11 mouse cellular contexts compared by ENCODE assay signal in the genomic region with DNA sequence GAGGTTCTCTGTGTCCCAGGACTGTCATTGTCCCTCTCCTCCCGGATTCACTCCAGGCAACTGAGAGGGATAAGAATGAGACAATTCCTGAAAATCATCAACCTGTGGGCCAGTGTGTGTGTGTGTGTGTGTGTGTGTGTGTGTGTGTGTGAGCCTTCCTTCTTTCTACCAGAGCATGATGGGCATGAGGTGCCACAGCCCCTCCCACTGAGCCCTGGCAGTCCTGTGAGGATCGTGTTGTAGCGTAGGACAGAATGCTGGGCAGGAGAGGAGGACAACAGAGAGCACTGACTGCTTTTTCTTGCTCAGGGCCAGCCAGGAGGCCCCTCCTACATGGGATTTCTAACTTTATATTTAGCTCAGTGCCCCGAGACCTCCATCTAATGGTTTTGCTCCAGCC. TPM values are rescaled to one million over a fixed set of nuclear protein-coding genes. Genes with fewer than 3 reads are reported as not detected.
A peak's percentile ranks its signal among the peaks of the same experiment; 100 is the strongest.
DNase-seq lines count a peak whose midpoint lies in the region; ATAC-seq and TF ChIP-seq lines count a peak whose summit lies in the region.
"Had no signal": no experiment of that assay in that cellular context is flagged by ENCODE, and none has a peak within 500 bp of the region (broad histone marks: within the 10 kb centered on the region; RNA-seq: fewer than 3 reads in every experiment).

No protein-coding gene starts in this region.

- 72% methylated on average over 4 of the region's 4 CpGs for WGBS in heart, embryonic 10.5 days
- WGBS in midbrain, embryonic 10.5 days, result 80% methylated on average over 4 of the region's 4 CpGs
- 84% methylated on average over 4 of the region's 4 CpGs for WGBS in midbrain, embryonic 11.5 days
- WGBS in limb, embryonic 14.5 days, result 91% methylated on average over 2 of the region's 4 CpGs
- WGBS in thymus, adult 2 months, result 92% methylated on average over 4 of the region's 4 CpGs

- H3K27ac ChIP-seq in heart, embryonic 10.5 days, result peak overlapping the region; percentile 93; the same call in 1 of the 2 replicates
- H3K27ac ChIP-seq in midbrain, embryonic 10.5 days (replicated peaks), result no peak overlapping the region
- no peak overlapping the region for H3K27ac ChIP-seq in midbrain, embryonic 11.5 days (ENCODE audit: low read depth, low read length)
- no peak overlapping the region for H3K27ac ChIP-seq in limb, embryonic 14.5 days (replicated peaks; ENCODE audit: low read depth, low read length)
- H3K27ac ChIP-seq in thymus, adult 2 months (ENCODE audit: control insufficient read depth, insufficient read depth, low read length), result no peak overlapping the region
- H3K27ac ChIP-seq: macrophage had no signal

- TF ChIP-seq POLR2A in limb, embryonic 14.5 days (IDR thresholded peaks at IDR 0.05; ENCODE audit: borderline replicate concordance, extremely low read depth, insufficient read depth, insufficient read length), result no peak
- TF ChIP-seq POLR2A in thymus, adult 2 months (IDR thresholded peaks at IDR 0.05; ENCODE audit: control insufficient read depth, extremely low read depth, insufficient read depth, low read length, poor library complexity), result no peak

- 0 out of 2 replicates have a peak, but pooled peaks cover 3% of the 10 kb centered on the region for H3K36me3 ChIP-seq in heart, embryonic 10.5 days
- H3K36me3 ChIP-seq in midbrain, embryonic 10.5 days, result no peaks in the 10 kb centered on the region
- H3K36me3 ChIP-seq in midbrain, embryonic 11.5 days (ENCODE audit: control insufficient read depth, insufficient read depth, low read length), result no peaks in the 10 kb centered on the region
- H3K36me3 ChIP-seq in limb, embryonic 14.5 days (ENCODE audit: control insufficient read depth, insufficient read depth, low read length), result no peaks in the 10 kb centered on the region
- no peaks in the 10 kb centered on the region for H3K36me3 ChIP-seq in thymus, adult 2 months (ENCODE audit: control insufficient read depth, insufficient read depth, low read length)

- H3K27me3 ChIP-seq in heart, embryonic 10.5 days (ENCODE audit: insufficient read depth, poor library complexity, severe bottlenecking), result no peaks in the 10 kb centered on the region
- peaks cover 54% of the 10 kb centered on the region for H3K27me3 ChIP-seq in midbrain, embryonic 10.5 days (ENCODE audit: low read depth, poor library complexity, severe bottlenecking)
- H3K27me3 ChIP-seq in midbrain, embryonic 11.5 days (ENCODE audit: control insufficient read depth, insufficient read depth, low read length), result peaks cover 8% of the 10 kb centered on the region
- no peaks in the 10 kb centered on the region for H3K27me3 ChIP-seq in limb, embryonic 14.5 days (ENCODE audit: control insufficient read depth, insufficient read depth, low read length)
- H3K27me3 ChIP-seq in thymus, adult 2 months (ENCODE audit: control insufficient read depth, insufficient read depth, low read length), result no peaks in the 10 kb centered on the region; the same call in 1 of the 2 replicates

- peak overlapping the region; percentile 84 for H3K4me3 ChIP-seq in heart, embryonic 10.5 days
- H3K4me3 ChIP-seq in midbrain, embryonic 10.5 days, result peak overlapping the region; percentile 76; the same call in 1 of the 2 replicates
- H3K4me3 ChIP-seq in midbrain, embryonic 11.5 days (ENCODE audit: low read depth, low read length), result no peak overlapping the region
- no peak overlapping the region for H3K4me3 ChIP-seq in limb, embryonic 14.5 days (replicated peaks; ENCODE audit: low read length)
- H3K4me3 ChIP-seq in thymus, adult 2 months (ENCODE audit: control insufficient read depth, insufficient read depth, low read length), result no peak overlapping the region

- no peak overlapping the region for H3K9ac ChIP-seq in midbrain, embryonic 11.5 days (ENCODE audit: low read length)
- no peak overlapping the region for H3K9ac ChIP-seq in limb, embryonic 14.5 days (ENCODE audit: low read depth, low read length, severe bottlenecking)

- intact Hi-C loops in heart, postnatal 14 days (cut with DNase I), result loop anchor here (5.0 kb wide), 1 partner anchor 154 kb away; no protein-coding TSS in a partner anchor

- no peak overlapping the region for H3K4me2 ChIP-seq in midbrain, embryonic 11.5 days
- peak overlapping the region; percentile 96; the same call in 1 of the 2 replicates for H3K4me2 ChIP-seq in limb, embryonic 14.5 days (replicated peaks; ENCODE audit: low read depth, low read length, severe bottlenecking)

- no peak for ATAC-seq in midbrain, embryonic 11.5 days (ENCODE audit: low FRiP score)
- ATAC-seq in limb, embryonic 14.5 days (ENCODE audit: low FRiP score, low read depth), result no peak

- TF ChIP-seq CTCF in thymus, adult 2 months (IDR thresholded peaks at IDR 0.05; ENCODE audit: borderline replicate concordance, control insufficient read depth, extremely low read depth, insufficient read depth, low read length, poor library complexity), result no peak

- no peaks in the 10 kb centered on the region for H3K9me3 ChIP-seq in heart, embryonic 10.5 days
- H3K9me3 ChIP-seq in midbrain, embryonic 10.5 days (replicated peaks), result no peaks in the 10 kb centered on the region
- no peaks in the 10 kb centered on the region for H3K9me3 ChIP-seq in midbrain, embryonic 11.5 days (ENCODE audit: control insufficient read depth, low read length)
- H3K9me3 ChIP-seq in limb, embryonic 14.5 days (ENCODE audit: control insufficient read depth, low read length), result no peaks in the 10 kb centered on the region

- DNase-seq in heart, embryonic 10.5 days (ENCODE audit: low spot score), result no peak
- DNase-seq in heart, postnatal 14 days, result no peak
- DNase-seq in midbrain, embryonic 10.5 days (ENCODE audit: low spot score), result no peak
- DNase-seq in midbrain, embryonic 11.5 days (ENCODE audit: low spot score, missing footprints), result no peak
- DNase-seq in limb, embryonic 14.5 days (ENCODE audit: low spot score), result no peak
- no peak for DNase-seq in thymus, adult 2 months
- DNase-seq in adrenal gland, postnatal 10 days, result no peak
- no peak for DNase-seq in layer of hippocampus, postnatal 14 days (ENCODE audit: low spot score in 2 of 2)
- DNase-seq: right cerebral cortex, postnatal 14 days had no signal

- H3K4me1 ChIP-seq in heart, embryonic 10.5 days, result peaks cover 67% of the 10 kb centered on the region
- H3K4me1 ChIP-seq in midbrain, embryonic 10.5 days, result peaks cover 27% of the 10 kb centered on the region
- peaks cover 7% of the 10 kb centered on the region for H3K4me1 ChIP-seq in midbrain, embryonic 11.5 days (ENCODE audit: control insufficient read depth, insufficient read depth, low read length)
- peaks cover 23% of the 10 kb centered on the region for H3K4me1 ChIP-seq in limb, embryonic 14.5 days (ENCODE audit: control insufficient read depth, insufficient read depth, low read length)
- H3K4me1 ChIP-seq in thymus, adult 2 months (replicated peaks; ENCODE audit: control insufficient read depth, insufficient read depth, low read length), result peaks cover 9% of the 10 kb centered on the region; the same call in 1 of the 2 replicates

RNA-seq across cellular contexts. Expression of a gene that starts 1.4 kb away (rescaled TPM):
- polyA plus RNA-seq in heart, embryonic 10.5 days (2016; fragmentation: Nextera tagmentation; extraction: Ambion mirVana), result 16.5 and 19.0 TPM in 2 replicates
- total RNA-seq in heart, postnatal 14 days (2021), result 10 to 100 TPM; 33.0 to 36.3 TPM
- 5.5 and 5.8 TPM in 2 replicates for polyA plus RNA-seq in midbrain, embryonic 10.5 days (2016; fragmentation: Nextera tagmentation; extraction: Ambion mirVana)
- 5.0 and 5.1 TPM in 2 replicates for polyA plus RNA-seq in midbrain, embryonic 11.5 days (2014; fragmentation: Nextera tagmentation; extraction: Ambion mirVana)
- 40.8 and 57.7 TPM in 2 replicates for polyA plus RNA-seq in limb, embryonic 14.5 days (2012; rRNA removed)
- 10.6 and 11.5 TPM in 2 replicates for polyA plus RNA-seq in limb, embryonic 14.5 days (2014; fragmentation: Nextera tagmentation; extraction: Ambion mirVana)
- 13.6 and 19.9 TPM in 2 replicates for polyA plus RNA-seq in thymus, adult 2 months (2012; rRNA removed)
- 10 to 100 TPM; 11.1 to 14.7 TPM for total RNA-seq in adrenal gland, postnatal 10 days (2021)
- 10 to 100 TPM; 34.3 to 36.8 TPM for total RNA-seq in layer of hippocampus, postnatal 14 days (2021)

RNA-seq across cellular contexts. Expression of a gene that starts 41.3 kb away (rescaled TPM):
- 51.5 and 57.6 TPM in 2 replicates for polyA plus RNA-seq in heart, embryonic 10.5 days (2016; fragmentation: Nextera tagmentation; extraction: Ambion mirVana)
- 1 to 10 TPM; 9.7 to 9.9 TPM for total RNA-seq in heart, postnatal 14 days (2021)
- 34.6 and 35.6 TPM in 2 replicates for polyA plus RNA-seq in midbrain, embryonic 10.5 days (2016; fragmentation: Nextera tagmentation; extraction: Ambion mirVana)
- polyA plus RNA-seq in midbrain, embryonic 11.5 days (2014; fragmentation: Nextera tagmentation; extraction: Ambion mirVana), result 36.8 and 40.1 TPM in 2 replicates
- 36.1 and 42.8 TPM in 2 replicates for polyA plus RNA-seq in limb, embryonic 14.5 days (2012; rRNA removed)
- polyA plus RNA-seq in limb, embryonic 14.5 days (2014; fragmentation: Nextera tagmentation; extraction: Ambion mirVana), result 43.9 and 49.6 TPM in 2 replicates
- polyA plus RNA-seq in thymus, adult 2 months (2012; rRNA removed), result 12.8 and 15.7 TPM in 2 replicates
- total RNA-seq in adrenal gland, postnatal 10 days (2021), result 10 to 100 TPM in 1 of 2 experiments, 1 to 10 TPM in 1; 10.0 to 15.0 TPM
- total RNA-seq in layer of hippocampus, postnatal 14 days (2021), result 10 to 100 TPM in 1 of 2 experiments, 1 to 10 TPM in 1; 8.9 to 12.8 TPM

RNA-seq across cellular contexts. Expression of a gene that starts 41.4 kb away (rescaled TPM):
- polyA plus RNA-seq in heart, embryonic 10.5 days (2016; fragmentation: Nextera tagmentation; extraction: Ambion mirVana), result 0.73 and 0.95 TPM in 2 replicates
- under 1 TPM; 0.17 to 0.29 TPM for total RNA-seq in heart, postnatal 14 days (2021)
- 1.4 and 2.0 TPM in 2 replicates for polyA plus RNA-seq in midbrain, embryonic 10.5 days (2016; fragmentation: Nextera tagmentation; extraction: Ambion mirVana)
- 1.3 and 1.5 TPM in 2 replicates for polyA plus RNA-seq in midbrain, embryonic 11.5 days (2014; fragmentation: Nextera tagmentation; extraction: Ambion mirVana)
- polyA plus RNA-seq in limb, embryonic 14.5 days (2012; rRNA removed), result 1.5 and 1.7 TPM in 2 replicates
- polyA plus RNA-seq in limb, embryonic 14.5 days (2014; fragmentation: Nextera tagmentation; extraction: Ambion mirVana), result 1.5 and 1.9 TPM in 2 replicates
- 0.31 and 0.33 TPM in 2 replicates for polyA plus RNA-seq in thymus, adult 2 months (2012; rRNA removed)
- under 1 TPM; 0.39 to 0.45 TPM for total RNA-seq in adrenal gland, postnatal 10 days (2021)
- total RNA-seq in layer of hippocampus, postnatal 14 days (2021), result 1 to 10 TPM in 1 of 2 experiments, under 1 TPM in 1; 0.97 to 1.1 TPM
- total RNA-seq: granulocyte monocyte progenitor cell, adult 5-6 weeks had no signal

RNA-seq across cellular contexts. Expression of a gene that starts 58.7 kb away (rescaled TPM):
- 72.7 and 87.6 TPM in 2 replicates for polyA plus RNA-seq in heart, embryonic 10.5 days (2016; fragmentation: Nextera tagmentation; extraction: Ambion mirVana)
- total RNA-seq in heart, postnatal 14 days (2021), result 1 to 10 TPM; 7.8 to 9.8 TPM
- 207 and 236 TPM in 2 replicates for polyA plus RNA-seq in midbrain, embryonic 10.5 days (2016; fragmentation: Nextera tagmentation; extraction: Ambion mirVana)
- polyA plus RNA-seq in midbrain, embryonic 11.5 days (2014; fragmentation: Nextera tagmentation; extraction: Ambion mirVana), result 76.4 and 80.5 TPM in 2 replicates
- polyA plus RNA-seq in limb, embryonic 14.5 days (2012; rRNA removed), result 80.3 and 99.0 TPM in 2 replicates
- polyA plus RNA-seq in limb, embryonic 14.5 days (2014; fragmentation: Nextera tagmentation; extraction: Ambion mirVana), result 26.4 and 30.9 TPM in 2 replicates
- 36.3 and 45.6 TPM in 2 replicates for polyA plus RNA-seq in thymus, adult 2 months (2012; rRNA removed)
- 100 to 1,000 TPM; 344 to 595 TPM for total RNA-seq in adrenal gland, postnatal 10 days (2021)
- 100 to 1,000 TPM; 230 to 239 TPM for total RNA-seq in layer of hippocampus, postnatal 14 days (2021)

Comparison
In these comparisons a context has a peak if more than half of its experiments do, and no peak if none do; other contexts are left out.
1. H3K4me3 ChIP-seq: peak in heart, embryonic 10.5 days (single experiment) and midbrain, embryonic 10.5 days (single experiment); none in midbrain, embryonic 11.5 days (single experiment), limb, embryonic 14.5 days (single experiment) and thymus, adult 2 months (single experiment).